Mouse (Mus musculus) olfactory bulb, adult 2 months (tissue): ENCODE measurements around the gene Trim75.

Experiments used
- CTCF ChIP-seq: fragments of 200-500 bp; IDR thresholded peaks from 2 replicates; pipeline ENCODE4 v1.5.1; 2012; ENCODE audit warnings: low read depth, mild to moderate bottlenecking, low read length, moderate library complexity; ENCODE audit not compliant: insufficient read depth
- POLR2A ChIP-seq: fragments of 200-500 bp; IDR thresholded peaks from 2 replicates; pipeline ENCODE4 v1.6.1; 2012; ENCODE audit warnings: mild to moderate bottlenecking, low read depth, low read length, moderate library complexity; ENCODE audit not compliant: insufficient read depth

DNA sequence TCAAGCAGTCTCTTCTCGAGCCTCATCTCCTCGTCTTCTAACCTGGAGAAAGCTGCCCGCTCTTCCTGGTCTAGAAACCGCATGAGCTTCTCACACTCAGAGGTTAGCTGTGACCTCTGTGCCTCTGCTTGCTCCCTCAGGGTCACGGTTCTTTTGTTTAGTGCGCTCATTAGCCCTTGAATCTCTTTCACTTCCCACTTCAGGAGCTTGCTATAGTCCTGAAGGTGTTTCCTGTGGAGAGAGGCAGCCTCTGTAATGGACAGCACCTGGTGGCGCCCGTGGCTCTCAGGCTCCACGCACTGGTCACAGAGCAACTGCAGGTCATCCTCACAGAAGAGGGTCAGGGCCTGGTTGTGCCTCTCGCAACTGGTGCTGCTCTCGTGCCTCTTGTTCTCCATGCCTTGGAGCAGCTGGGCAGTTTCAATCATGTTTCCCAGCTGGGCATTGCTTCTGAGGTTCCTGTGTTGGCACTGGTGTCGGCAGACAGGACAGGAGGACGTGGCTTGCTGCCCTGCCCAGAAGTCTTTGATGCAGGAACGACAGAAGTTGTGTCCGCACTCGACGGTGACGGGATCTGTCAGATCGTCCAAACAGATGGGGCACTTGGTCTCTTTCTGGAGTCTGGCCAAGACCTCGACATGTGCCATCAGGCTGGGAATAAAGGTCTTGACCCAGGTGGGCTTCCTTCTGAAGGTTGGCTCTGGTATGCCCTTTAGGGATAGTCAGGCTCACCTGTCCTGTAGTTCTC lies 4.3 kb downstream of the Trim75 start:
- TF ChIP-seq POLR2A, result no peak
- no peak for TF ChIP-seq CTCF
